Mouse (Mus musculus): ENCODE measurements around the gene Smg5.

DNA sequence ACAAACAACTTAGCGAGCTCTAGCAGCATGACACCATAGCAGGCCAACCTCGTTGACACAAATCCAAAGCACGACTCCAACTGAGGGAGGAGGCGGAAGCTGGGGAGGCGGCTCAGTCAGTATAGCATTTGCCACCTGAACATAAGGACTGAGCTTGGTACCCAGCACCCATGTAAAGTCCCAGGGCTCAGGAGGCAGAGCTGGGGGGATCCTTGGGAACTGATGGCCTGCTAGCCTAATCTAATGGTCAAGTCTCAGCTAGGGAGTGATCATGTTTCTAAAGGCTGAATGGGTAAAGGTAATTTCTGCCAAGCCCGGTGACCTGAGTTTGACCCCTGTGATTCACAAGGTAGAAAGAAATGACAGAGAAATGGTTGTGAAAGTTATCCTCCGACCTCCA is 71.5 kb downstream of the Smg5 start:
- TF ChIP-seq CTCF (IDR thresholded peaks at IDR 0.05; ENCODE audit: low read depth): no peak
- no peak for TF ChIP-seq EP300 (IDR thresholded peaks at IDR 0.05; ENCODE audit: low read depth)
